Mouse (Mus musculus) stomach, embryonic 14.5 days (tissue): ENCODE results near the gene Timm8b. TPM values are rescaled to one million over a fixed set of nuclear protein-coding genes. Genes with fewer than 3 reads are reported as not detected.

ENCODE experiments used
- polyA plus RNA-seq: library from polyadenylated mRNA; unstranded; fragments of >200 nt; fragmentation: Nextera tagmentation; extraction: Ambion mirVana; gene quantifications from 2 replicates; pipeline ENCODE4 v1.2.1, GENCODE M21; 2014

Gene Timm8b
- polyA plus RNA-seq, 1 experiment from 2014 or later, result 288 TPM

Other genes with a start within 250 kb of the Timm8b start
- gene Plet1, start 109.4 kb upstream of the Timm8b start, polyA plus RNA-seq, result 2.4 and 4.8 TPM in 2 replicates
- gene Pts, start 75.2 kb upstream of the Timm8b start, polyA plus RNA-seq, result 96.7 and 99.4 TPM in 2 replicates
- gene Il18, start 49.1 kb upstream of the Timm8b start, polyA plus RNA-seq, result 7.9 and 9.1 TPM in 2 replicates
- gene Bco2, start 48.7 kb upstream of the Timm8b start, polyA plus RNA-seq, result 0.26 and 0.42 TPM in 2 replicates
- gene Tex12, start 42.6 kb upstream of the Timm8b start, polyA plus RNA-seq, result not detected in 2 replicates
- gene Sdhd, start 98 bp upstream of the Timm8b start, polyA plus RNA-seq, result 295 and 307 TPM in 2 replicates
- 4.7 and 5.4 TPM in 2 replicates for gene Pih1d2, start 13.4 kb downstream of the Timm8b start, polyA plus RNA-seq
- gene Nkapd1, start 13.6 kb downstream of the Timm8b start, polyA plus RNA-seq, result 26.2 and 29.5 TPM in 2 replicates
- 47.9 and 51.5 TPM in 2 replicates for gene Dlat, start 55.9 kb downstream of the Timm8b start, polyA plus RNA-seq
- gene Dixdc1, start 135.6 kb downstream of the Timm8b start, polyA plus RNA-seq, result 11.4 and 12.7 TPM in 2 replicates
- 12.3 and 13.0 TPM in 2 replicates for gene 2310030G06Rik, start 142.6 kb downstream of the Timm8b start, polyA plus RNA-seq
- gene Cryab, start 147.4 kb downstream of the Timm8b start, polyA plus RNA-seq, result 43.7 and 47.9 TPM in 2 replicates
- gene Hspb2, start 148.4 kb downstream of the Timm8b start, polyA plus RNA-seq, result 1.5 and 3.2 TPM in 2 replicates
- 13.7 and 14.0 TPM in 2 replicates for gene Fdxacb1, start 164.3 kb downstream of the Timm8b start, polyA plus RNA-seq
- 38.9 and 46.1 TPM in 2 replicates for gene Alg9, start 171.1 kb downstream of the Timm8b start, polyA plus RNA-seq
- gene 1110032A03Rik, start 171.6 kb downstream of the Timm8b start, polyA plus RNA-seq, result 34.4 and 37.8 TPM in 2 replicates
- gene Ppp2r1b, start 241.4 kb downstream of the Timm8b start, polyA plus RNA-seq, result 73.1 and 77.7 TPM in 2 replicates